Mouse (Mus musculus) CH12.LX (cell line): ENCODE results near the gene Coasy. TPM values are rescaled to one million over a fixed set of nuclear protein-coding genes. Genes with fewer than 3 reads are reported as not detected.
A peak's percentile ranks its signal among the peaks of the same experiment; 100 is the strongest.

Experiments
- DNase-seq: peaks from one replicate; pipeline ENCODE4 v3.0.0-alpha.2; 2013; ENCODE audit errors: extremely low read depth
- H3K27ac ChIP-seq: 2 replicates; pipeline ENCODE4 v1.5.1; 2012; ENCODE audit warnings: low read depth, mild to moderate bottlenecking, control low read depth, moderate library complexity; ENCODE audit not compliant: insufficient read depth
- H3K27me3 ChIP-seq: replicated peaks from 2 replicates; pipeline ENCODE3; 2012; ENCODE audit warnings: inconsistent platforms
- H3K36me3 ChIP-seq, 2 experiments: replicated peaks in 1 of 2; 2 replicates each; pipeline versions ENCODE3 to v1.6.1; 2012; ENCODE audit warnings: inconsistent platforms in 1 of 2, low read length in 1 of 2, mild to moderate bottlenecking in 1 of 2, mixed read lengths in 1 of 2, moderate library complexity in 1 of 2; ENCODE audit not compliant: control insufficient read depth in 1 of 2, insufficient read depth in 1 of 2
- H3K4me1 ChIP-seq, 2 experiments: 2 replicates each; pipeline ENCODE4 v1.6.1; 2012; ENCODE audit warnings: inconsistent platforms in 1 of 2, moderate library complexity in 1 of 2; ENCODE audit not compliant: insufficient read depth in 2 of 2, control insufficient read depth in 1 of 2
- H3K4me2 ChIP-seq: 2 replicates; pipeline ENCODE4 v1.6.1; 2012; ENCODE audit warnings: low read depth, mild to moderate bottlenecking, control low read depth; ENCODE audit not compliant: poor library complexity, insufficient read depth, severe bottlenecking
- H3K4me3 ChIP-seq, 3 experiments: fragments of 150-350 bp in 1 of 3; sonication (generic) in 1 of 3; replicated peaks in 1 of 3; 2 replicates each; pipeline versions ENCODE3 to v1.5.1; 2011 to 2012; ENCODE audit warnings: low read depth in 2 of 3, low read length in 2 of 3, mild to moderate bottlenecking in 2 of 3, moderate library complexity in 2 of 3, control low read depth in 1 of 3, improper control_type of control experiment in 1 of 3, inconsistent platforms in 1 of 3, mixed read lengths in 1 of 3; ENCODE audit not compliant: poor library complexity in 1 of 3
- H3K79me2 ChIP-seq: replicated peaks from 2 replicates; pipeline ENCODE4 v1.6.1; 2012; ENCODE audit warnings: mild to moderate bottlenecking, moderate library complexity; ENCODE audit not compliant: control insufficient read depth, poor library complexity, insufficient read depth, severe bottlenecking; ENCODE audit errors: extremely low read depth
- H3K9ac ChIP-seq: 2 replicates; pipeline ENCODE4 v1.6.1; 2012; ENCODE audit warnings: low read depth, mild to moderate bottlenecking, control low read depth, moderate library complexity; ENCODE audit not compliant: insufficient read depth
- H3K9me3 ChIP-seq: replicated peaks from 2 replicates; pipeline ENCODE3; 2012; ENCODE audit warnings: low read length, inconsistent platforms, mixed read lengths
- BHLHE40 ChIP-seq: IDR thresholded peaks from 2 replicates; pipeline ENCODE4 v1.6.1; 2011; ENCODE audit warnings: mild to moderate bottlenecking, low read depth, low read length, improper control_type of control experiment
- CHD1 ChIP-seq: IDR thresholded peaks from 2 replicates; pipeline ENCODE4 v1.6.1; 2012; ENCODE audit warnings: low read depth, low read length, improper control_type of control experiment, inconsistent platforms
- ELF1 ChIP-seq: IDR thresholded peaks from 2 replicates; pipeline ENCODE4 v1.6.1; 2014; ENCODE audit warnings: low read depth, mild to moderate bottlenecking, inconsistent platforms, low read length, improper control_type of control experiment
- HCFC1 ChIP-seq: IDR thresholded peaks from 2 replicates; pipeline ENCODE4 v1.6.1; 2012; ENCODE audit warnings: low read depth, mild to moderate bottlenecking, inconsistent platforms, low read length, improper control_type of control experiment
- IRF4 ChIP-seq: IDR thresholded peaks from 2 replicates; pipeline ENCODE4 v1.6.1; 2014; ENCODE audit warnings: low read depth, mild to moderate bottlenecking, inconsistent platforms, low read length, improper control_type of control experiment
- JUN ChIP-seq: IDR thresholded peaks from 2 replicates; pipeline ENCODE4 v1.6.1; 2011; ENCODE audit warnings: low read depth, mild to moderate bottlenecking, low read length, improper control_type of control experiment, moderate library complexity; ENCODE audit not compliant: insufficient read depth
- JUND ChIP-seq: conservative IDR thresholded peaks from 2 replicates; pipeline ENCODE4 v1.6.1; 2011; ENCODE audit warnings: low read depth, low read length, improper control_type of control experiment
- KAT2A ChIP-seq: IDR thresholded peaks from 2 replicates; pipeline ENCODE4 v1.6.1; 2012; ENCODE audit warnings: low read length, improper control_type of control experiment, inconsistent platforms; ENCODE audit not compliant: insufficient replicate concordance
- MXI1 ChIP-seq: IDR thresholded peaks from 2 replicates; pipeline ENCODE4 v1.6.1; 2011; ENCODE audit warnings: mild to moderate bottlenecking, low read depth, low read length, improper control_type of control experiment
- MYC ChIP-seq: IDR thresholded peaks from 2 replicates; pipeline ENCODE4 v1.6.1; 2011; ENCODE audit warnings: low read depth, mild to moderate bottlenecking, improper control_type of control experiment, low read length
- PAX5 ChIP-seq: IDR thresholded peaks from 2 replicates; pipeline ENCODE4 v1.6.1; 2012; ENCODE audit warnings: low read length, inconsistent platforms, mixed read lengths
- POLR2AphosphoS2 ChIP-seq: IDR thresholded peaks from 2 replicates; pipeline ENCODE4 v1.6.1; 2011; ENCODE audit warnings: low read depth, low read length, improper control_type of control experiment
- RAD21 ChIP-seq: IDR thresholded peaks from 2 replicates; pipeline ENCODE4 v1.6.1; 2011; ENCODE audit warnings: low read depth, mild to moderate bottlenecking, low read length, improper control_type of control experiment, moderate library complexity
- SMC3 ChIP-seq: IDR thresholded peaks from 2 replicates; pipeline ENCODE4 v1.6.1; 2011; ENCODE audit warnings: low read depth, low read length, improper control_type of control experiment
- TCF12 ChIP-seq: IDR thresholded peaks from 2 replicates; pipeline ENCODE4 v1.6.1; 2014; ENCODE audit warnings: low read depth, mild to moderate bottlenecking, inconsistent platforms, low read length, improper control_type of control experiment
- USF1 ChIP-seq: IDR thresholded peaks from 2 replicates; pipeline ENCODE4 v1.6.1; 2014; ENCODE audit warnings: low read depth, mild to moderate bottlenecking, inconsistent platforms, low read length, improper control_type of control experiment
- USF2 ChIP-seq: conservative IDR thresholded peaks from 2 replicates; pipeline ENCODE4 v1.6.1; 2011; ENCODE audit warnings: low read depth, low read length, improper control_type of control experiment
- ZC3H11A ChIP-seq: IDR thresholded peaks from 2 replicates; pipeline ENCODE4 v1.6.1; 2012; ENCODE audit warnings: low read depth, mild to moderate bottlenecking, inconsistent platforms, low read length, improper control_type of control experiment
- ZMIZ1 ChIP-seq: IDR thresholded peaks from 2 replicates; pipeline ENCODE4 v1.6.1; 2012; ENCODE audit warnings: low read depth, mild to moderate bottlenecking, inconsistent platforms, low read length, improper control_type of control experiment
- ZNF384 ChIP-seq: IDR thresholded peaks from 2 replicates; pipeline ENCODE4 v1.6.1; 2012; ENCODE audit warnings: low read depth, low read length, improper control_type of control experiment, inconsistent platforms
- dilution Hi-C: fragments of 300-500 bp; cut with MboI; formaldehyde crosslinking; loops from 2 replicates; pipeline ENCODE4 v1.14.3; 2020; ENCODE audit warnings: low sequenced_read_pairs; ENCODE audit not compliant: extremely low pct_unique_long_range_greater_than_20kb, extremely low pct_ligation_motif_present
- in situ Hi-C: fragments of 300-500 bp; cut with MboI; formaldehyde crosslinking; loops from 3 replicates; pipeline ENCODE4 v1.14.3; 2019; ENCODE audit warnings: low sequenced_read_pairs, low pct_ligation_motif_present, low pct_unique_long_range_greater_than_20kb, mixed read lengths
- polyA plus RNA-seq: library from polyadenylated mRNA; unstranded; fragments of >175 nt; gene quantifications from 2 replicates; pipeline ENCODE4 v1.2.1, GENCODE M21; 2012; ENCODE audit warnings: low read depth; ENCODE audit not compliant: insufficient read length
- total RNA-seq, 2 experiments: library from RNA; depleted of rRNA; stranded (reverse); fragments of 300-350 nt in 1 of 2; fragments of >200 nt in 1 of 2; gene quantifications; 2 replicates each; pipeline ENCODE4 v1.2.3; 2012 to 2014

The Coasy gene
- total and polyA plus RNA-seq, 3 experiments: 60.4 to 78.9 (median 63.4) TPM

DNA sequence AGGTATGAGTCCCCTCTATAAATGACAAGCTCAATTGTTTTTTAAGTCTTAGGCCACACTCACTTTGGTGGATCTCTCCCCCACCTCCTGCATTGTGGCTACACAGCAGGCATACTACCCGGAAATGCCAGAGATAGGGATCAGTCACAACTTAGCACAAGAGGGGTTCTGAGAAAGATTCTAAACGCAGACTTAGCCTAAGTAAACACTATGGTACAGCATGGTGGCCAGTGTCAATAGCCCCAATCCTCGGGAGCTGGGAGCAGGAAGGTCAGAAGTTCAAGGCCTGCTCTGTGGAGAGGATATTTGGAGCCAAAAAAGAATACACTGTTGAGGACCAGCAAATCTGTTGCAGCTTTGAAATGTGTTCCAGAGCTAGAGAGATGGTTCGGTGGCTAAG is 35.7 kb downstream of the Coasy start:
- Histone ChIP-seq H3K27me3 (no peaks in the 10 kb centered on the region), H3K9ac (peak overlapping the region; percentile 87), H3K9me3 (peaks cover 8% of the 10 kb centered on the region), H3K4me1 (peaks cover 20 to 65% of the 10 kb centered on the region in 2 experiments), H3K4me3 (peak overlapping the region; percentile 69 to 83 (median 82)), H3K4me2 (peak overlapping the region; percentile 76), H3K79me2 (peaks cover 77% of the 10 kb centered on the region), H3K36me3 (peaks cover 10 to 53% of the 10 kb centered on the region in 2 experiments), H3K27ac (no peak overlapping the region)
- no peak for DNase-seq
- in situ Hi-C loops (no loop called here), dilution Hi-C loops (no loop called here)
- TF ChIP-seq ELF1 (peak; percentile 57), JUN (no peak)

DNA sequence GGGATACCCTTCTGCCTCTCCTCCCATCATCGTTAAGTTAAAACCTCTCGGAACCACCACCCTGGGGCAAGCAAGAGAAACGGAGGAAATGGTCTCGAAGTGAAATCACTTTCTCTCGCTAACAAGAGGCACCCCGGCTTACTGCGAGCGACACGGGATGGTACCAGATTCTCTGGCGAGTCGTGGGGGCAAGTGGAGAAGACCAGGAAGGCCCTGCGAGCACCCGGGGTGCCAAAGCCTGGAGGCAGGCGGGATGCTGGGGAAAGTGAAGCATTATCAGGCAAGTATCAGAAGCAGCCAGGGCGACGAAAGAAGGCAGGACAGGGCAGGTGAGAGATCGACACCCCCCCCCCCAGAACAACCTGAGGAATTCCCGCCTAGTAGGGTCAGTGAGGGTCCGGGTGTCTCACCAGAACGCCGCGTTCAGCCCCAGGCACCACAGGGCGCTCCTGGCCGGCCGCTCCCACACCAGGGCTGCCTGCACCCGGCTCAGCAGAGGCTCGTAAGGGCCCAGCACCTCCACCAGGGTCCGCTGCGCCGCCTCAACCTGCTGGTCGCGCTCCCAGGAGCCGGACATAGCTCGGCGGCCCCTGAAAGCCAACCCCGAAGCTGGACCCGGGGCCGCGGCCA is 36.9 kb downstream of the Coasy start:
- peak overlapping the region; percentile 87 for H3K9ac ChIP-seq
- dilution Hi-C loops (no loop called here), in situ Hi-C loops (no loop called here)
- H3K4me2 ChIP-seq: peak overlapping the region; percentile 76; the same call in 1 of the 2 replicates
- no peaks in the 10 kb centered on the region for H3K27me3 ChIP-seq
- peaks cover 2% of the 10 kb centered on the region for H3K9me3 ChIP-seq
- H3K79me2 ChIP-seq: peaks cover 65% of the 10 kb centered on the region
- DNase-seq: peak; percentile 30
- H3K36me3 ChIP-seq: peaks cover 19 to 54% of the 10 kb centered on the region in 2 experiments
- peaks cover 20 to 60% of the 10 kb centered on the region in 2 experiments for H3K4me1 ChIP-seq
- TF ChIP-seq CHD1: no peak
- TF ChIP-seq POLR2AphosphoS2: no peak
- no peak for TF ChIP-seq KAT2A
- TF ChIP-seq ELF1: no peak
- no peak; the same call in 1 of the 2 replicates for TF ChIP-seq SMC3
- no peak for TF ChIP-seq PAX5
- TF ChIP-seq JUND: no peak
- no peak for TF ChIP-seq JUN
- no peak for TF ChIP-seq TCF12
- no peak for TF ChIP-seq ZNF384
- no peak for TF ChIP-seq IRF4
- TF ChIP-seq HCFC1: no peak
- TF ChIP-seq MXI1: no peak
- TF ChIP-seq BHLHE40: no peak
- no peak for TF ChIP-seq MYC
- TF ChIP-seq ZMIZ1: no peak
- no peak for TF ChIP-seq USF1
- TF ChIP-seq ZC3H11A: no peak
- no peak for TF ChIP-seq RAD21
- TF ChIP-seq USF2: no peak; the same call in 1 of the 2 replicates
- H3K27ac ChIP-seq: peak overlapping the region; percentile 41; the same call in 1 of the 2 replicates
- H3K4me3 ChIP-seq: peak overlapping the region; percentile 69 to 83 (median 82)
